Mouse (Mus musculus) embryonic facial prominence, embryonic 12.5 days (tissue): Measurements from ENCODE around the gene Grip2. TPM values are rescaled to one million over a fixed set of nuclear protein-coding genes. Genes with fewer than 3 reads are reported as not detected.

Experiments used
- ATAC-seq: fragments of 200-750 bp; cut with Nextera tagmentation; 2 replicates; pipeline ENCODE4 v1.8.0; 2017; ENCODE audit not compliant: insufficient number of reproducible peaks, insufficient read depth, low FRiP score, low TSS enrichment
- H3K27ac ChIP-seq: fragments of 300-500 bp; sonication (generic); 2 replicates; pipeline ENCODE4 v1.5.1; 2016; ENCODE audit warnings: mild to moderate bottlenecking
- H3K27me3 ChIP-seq: fragments of 300-500 bp; sonication (generic); 2 replicates; pipeline ENCODE4 v1.6.1; 2016; ENCODE audit warnings: mild to moderate bottlenecking, moderate library complexity
- H3K36me3 ChIP-seq: fragments of 300-500 bp; sonication (generic); 2 replicates; pipeline ENCODE4 v1.6.1; 2016; ENCODE audit warnings: mild to moderate bottlenecking
- H3K4me1 ChIP-seq: fragments of 300-500 bp; sonication (generic); 2 replicates; pipeline ENCODE4 v1.6.1; 2016
- H3K4me2 ChIP-seq: fragments of 300-500 bp; sonication (generic); replicated peaks from 2 replicates; pipeline ENCODE4 v1.6.1; 2016; ENCODE audit warnings: mild to moderate bottlenecking, moderate library complexity
- H3K4me3 ChIP-seq: fragments of 300-500 bp; sonication (generic); 2 replicates; pipeline ENCODE4 v1.5.1; 2016; ENCODE audit warnings: mild to moderate bottlenecking
- H3K9ac ChIP-seq: fragments of 300-500 bp; sonication (generic); 2 replicates; pipeline ENCODE4 v1.6.1; 2016; ENCODE audit warnings: mild to moderate bottlenecking, moderate library complexity
- H3K9me3 ChIP-seq: fragments of 300-500 bp; sonication (generic); 2 replicates; pipeline ENCODE4 v1.6.1; 2016; ENCODE audit warnings: mild to moderate bottlenecking, moderate library complexity
- WGBS: fragments of 180-500 bp; shearing (Covaris S2); methylation state at CpG from one replicate; pipeline ENCODE4 v1.1.7; 2016; 5-methylcytosine and 5-hydroxymethylcytosine counted together
- polyA plus RNA-seq: library from polyadenylated mRNA; unstranded; fragments of >200 nt; fragmentation: Nextera tagmentation; extraction: Ambion mirVana; gene quantifications from 2 replicates; pipeline ENCODE4 v1.2.1, GENCODE M21; 2016

The Grip2 gene
- polyA plus RNA-seq, 1 experiment from 2014 or later, result 0.87 TPM

DNA sequence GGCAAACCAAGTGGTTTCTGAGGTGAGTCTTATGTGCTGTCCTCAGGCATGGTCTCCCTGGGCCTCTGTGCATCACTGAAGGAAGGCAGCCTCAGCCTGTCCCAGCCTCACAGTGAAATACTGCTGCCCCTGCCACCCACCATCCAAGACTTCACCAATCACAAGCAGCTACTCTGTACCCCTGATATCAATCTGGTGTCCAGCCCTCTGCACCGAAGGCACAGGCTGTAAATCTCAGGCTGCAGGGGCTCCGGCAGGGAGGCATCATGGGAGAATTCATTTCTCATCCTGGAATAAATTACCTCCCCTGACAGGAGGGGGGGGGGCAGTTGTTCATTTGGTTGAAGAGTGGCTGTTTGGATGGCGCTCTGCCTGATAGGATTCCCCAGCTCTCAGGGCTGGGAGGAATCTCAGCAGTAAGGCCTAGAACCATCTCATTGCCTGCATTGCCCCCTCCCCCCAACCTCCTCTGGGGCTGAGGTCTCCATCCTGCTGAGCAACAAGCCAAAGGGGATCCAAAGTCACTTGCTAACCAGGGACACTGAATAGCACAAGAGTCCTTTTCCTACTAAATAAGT lies 5.9 kb upstream of the Grip2 start:
- H3K4me1 ChIP-seq, result no peaks in the 10 kb centered on the region
- no peak for ATAC-seq
- H3K4me2 ChIP-seq, result no peak overlapping the region
- H3K9ac ChIP-seq, result no peak overlapping the region
- no peak overlapping the region for H3K4me3 ChIP-seq
- WGBS, result 47% methylated on average over 3 of the region's 3 CpGs
- H3K9me3 ChIP-seq, result no peaks in the 10 kb centered on the region
- H3K27me3 ChIP-seq, result no peaks in the 10 kb centered on the region; the same call in 1 of the 2 replicates
- H3K36me3 ChIP-seq, result no peaks in the 10 kb centered on the region
- H3K27ac ChIP-seq, result no peak overlapping the region

DNA sequence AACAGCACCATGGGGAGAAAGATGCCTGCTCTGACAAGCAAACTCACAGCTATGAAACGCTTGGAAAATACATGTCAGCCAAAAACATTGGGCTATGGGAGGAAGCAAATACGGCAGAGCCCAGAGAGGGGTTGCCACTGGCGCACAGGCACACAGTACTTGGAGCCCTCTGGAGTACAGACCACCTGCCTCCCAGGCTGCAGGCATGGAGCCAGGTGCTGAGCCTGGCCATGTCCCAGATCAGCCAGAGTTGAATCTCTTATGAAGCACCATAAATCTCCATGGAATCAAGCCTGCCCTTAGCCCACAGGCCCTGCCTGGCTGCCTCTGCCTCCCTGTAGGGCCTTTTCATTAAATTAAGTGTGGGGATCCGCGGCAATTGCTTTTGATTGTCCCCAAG lies 876 bp upstream of the Grip2 start:
- no peak for ATAC-seq
- Histone ChIP-seq H3K27ac (no peak overlapping the region), H3K9ac (no peak overlapping the region), H3K27me3 (no peaks in the 10 kb centered on the region), H3K4me2 (no peak overlapping the region), H3K9me3 (no peaks in the 10 kb centered on the region), H3K4me3 (no peak overlapping the region), H3K4me1 (no peaks in the 10 kb centered on the region), H3K36me3 (no peaks in the 10 kb centered on the region)
- 83% methylated on average over 5 of the region's 5 CpGs for WGBS

DNA sequence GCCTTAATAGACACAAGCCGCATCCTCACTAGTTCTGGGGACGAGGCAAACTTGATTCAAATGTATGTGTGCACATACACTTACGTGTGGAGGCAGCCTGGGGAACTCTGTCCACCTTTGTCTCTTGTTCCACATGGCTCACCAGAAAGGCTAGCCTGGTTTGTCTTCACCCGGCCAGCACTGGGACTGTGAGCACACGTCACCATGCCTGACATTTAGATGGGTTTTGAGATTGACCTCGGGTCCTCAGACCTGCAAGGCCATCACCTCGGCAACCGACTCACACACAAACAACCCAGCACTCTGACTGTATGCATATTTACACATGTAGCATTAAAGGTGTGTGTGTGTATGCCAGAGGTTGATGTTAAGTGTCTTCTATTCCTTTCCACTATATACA lies 8.8 kb downstream of the Grip2 start:
- H3K4me2 ChIP-seq, result no peak overlapping the region
- no peaks in the 10 kb centered on the region for H3K36me3 ChIP-seq
- no peaks in the 10 kb centered on the region for H3K27me3 ChIP-seq
- no peak for ATAC-seq
- no peaks in the 10 kb centered on the region for H3K9me3 ChIP-seq
- no peak overlapping the region for H3K4me3 ChIP-seq
- H3K4me1 ChIP-seq, result no peaks in the 10 kb centered on the region
- 81% methylated on average over 8 of the region's 8 CpGs for WGBS
- H3K27ac ChIP-seq, result no peak overlapping the region
- H3K9ac ChIP-seq, result no peak overlapping the region

GRCm38 (mm10) chr6:91815976-91816375 lies 11.1 kb downstream of the Grip2 start:
- no peaks in the 10 kb centered on the region for H3K4me1 ChIP-seq
- ATAC-seq, result no peak
- no peaks in the 10 kb centered on the region for H3K36me3 ChIP-seq
- no peak overlapping the region for H3K4me2 ChIP-seq
- no peak overlapping the region for H3K9ac ChIP-seq
- H3K9me3 ChIP-seq, result no peaks in the 10 kb centered on the region
- no peaks in the 10 kb centered on the region for H3K27me3 ChIP-seq
- WGBS, result 77% methylated on average over 6 of the region's 6 CpGs
- H3K27ac ChIP-seq, result no peak overlapping the region; the same call in 1 of the 2 replicates
- H3K4me3 ChIP-seq, result no peak overlapping the region

GRCm38 (mm10) chr6:91813611-91814010 lies 13.4 kb downstream of the Grip2 start:
- no peak overlapping the region for H3K9ac ChIP-seq
- WGBS, result 88% methylated on average over 3 of the region's 3 CpGs
- ATAC-seq, result no peak

GRCm38 (mm10) chr6:91810007-91810406 lies 17.0 kb downstream of the Grip2 start:
- peaks cover 10% of the 10 kb centered on the region; the same call in 1 of the 2 replicates for H3K4me1 ChIP-seq
- no peak overlapping the region for H3K27ac ChIP-seq
- no peak overlapping the region for H3K4me3 ChIP-seq
- H3K27me3 ChIP-seq, result peaks cover 41% of the 10 kb centered on the region
- no peak overlapping the region for H3K4me2 ChIP-seq
- H3K9ac ChIP-seq, result no peak overlapping the region
- no peaks in the 10 kb centered on the region for H3K36me3 ChIP-seq
- WGBS, result 62% methylated on average over 1 of the region's 1 CpGs
- ATAC-seq, result no peak
- no peaks in the 10 kb centered on the region for H3K9me3 ChIP-seq

More at GRCm38 (mm10) chr6:91813611-91814010, 13.4 kb downstream of the Grip2 start:
- no peak overlapping the region for H3K4me2 ChIP-seq
- no peak overlapping the region for H3K27ac ChIP-seq
- H3K9me3 ChIP-seq, result no peaks in the 10 kb centered on the region
- no peaks in the 10 kb centered on the region for H3K4me1 ChIP-seq
- peaks cover 7% of the 10 kb centered on the region; the same call in 1 of the 2 replicates for H3K27me3 ChIP-seq
- H3K36me3 ChIP-seq, result no peaks in the 10 kb centered on the region
- H3K4me3 ChIP-seq, result no peak overlapping the region

DNA sequence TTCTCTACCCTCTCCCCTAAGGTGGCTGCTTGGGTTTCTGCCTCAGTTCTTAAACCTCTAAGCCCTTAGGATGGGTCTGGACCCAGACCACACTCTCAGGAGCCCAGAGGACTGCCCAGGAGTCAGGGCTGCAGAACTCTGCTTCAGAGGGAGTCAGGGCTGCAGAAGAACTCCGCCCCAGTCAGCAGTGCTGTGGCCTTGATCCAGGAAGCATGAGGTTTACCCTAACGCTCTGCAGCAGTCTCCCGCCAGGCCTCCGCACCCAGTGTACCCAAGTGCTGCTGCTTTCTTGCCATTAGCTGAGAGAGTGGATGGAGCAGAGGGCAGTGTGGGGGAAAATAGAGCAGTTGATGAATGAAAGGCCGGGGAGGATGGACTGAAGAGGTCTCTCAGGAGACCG lies 19.0 kb downstream of the Grip2 start:
- 54% methylated on average over 6 of the region's 6 CpGs for WGBS
- Histone ChIP-seq H3K4me3 (no peak overlapping the region), H3K4me1 (peaks cover 10% of the 10 kb centered on the region; the same call in 1 of the 2 replicates), H3K27ac (no peak overlapping the region), H3K9ac (no peak overlapping the region), H3K9me3 (no peaks in the 10 kb centered on the region), H3K27me3 (peaks cover 47% of the 10 kb centered on the region), H3K36me3 (no peaks in the 10 kb centered on the region), H3K4me2 (no peak overlapping the region)
- no peak; the same call in 1 of the 2 replicates for ATAC-seq

- 3% methylated on average over 23 of the region's 23 CpGs for WGBS
- no peak for ATAC-seq
- Histone ChIP-seq H3K4me2 (peak overlapping the region; percentile 54), H3K9me3 (no peaks in the 10 kb centered on the region), H3K27ac (no peak overlapping the region), H3K27me3 (peaks cover 47% of the 10 kb centered on the region), H3K4me3 (peak overlapping the region; percentile 25), H3K36me3 (no peaks in the 10 kb centered on the region), H3K4me1 (peaks cover 10% of the 10 kb centered on the region; the same call in 1 of the 2 replicates), H3K9ac (peak overlapping the region; percentile 37)
Observed at GRCm38 (mm10) chr6:91807169-91807568, 19.9 kb downstream of the Grip2 start.

- no peak overlapping the region for H3K4me2 ChIP-seq
- ATAC-seq, result no peak
- H3K4me3 ChIP-seq, result no peak overlapping the region
- no peak overlapping the region for H3K9ac ChIP-seq
- H3K27me3 ChIP-seq, result peaks cover 46% of the 10 kb centered on the region
- H3K36me3 ChIP-seq, result no peaks in the 10 kb centered on the region
- WGBS, result 50% methylated on average over 7 of the region's 7 CpGs
- H3K4me1 ChIP-seq, result peaks cover 10% of the 10 kb centered on the region; the same call in 1 of the 2 replicates
- H3K27ac ChIP-seq, result no peak overlapping the region
- H3K9me3 ChIP-seq, result no peaks in the 10 kb centered on the region
Observed at GRCm38 (mm10) chr6:91804177-91804576, 22.9 kb downstream of the Grip2 start.

GRCm38 (mm10) chr6:91798496-91798895 lies 28.6 kb downstream of the Grip2 start:
- ATAC-seq, result no peak
- no peak overlapping the region for H3K27ac ChIP-seq
- H3K9ac ChIP-seq, result no peak overlapping the region
- 70% methylated on average over 12 of the region's 12 CpGs for WGBS
- no peak overlapping the region for H3K4me3 ChIP-seq
- H3K9me3 ChIP-seq, result no peaks in the 10 kb centered on the region
- no peaks in the 10 kb centered on the region for H3K36me3 ChIP-seq
- no peaks in the 10 kb centered on the region for H3K27me3 ChIP-seq
- H3K4me2 ChIP-seq, result no peak overlapping the region
- 0 out of 2 replicates have a peak, but pooled peaks cover 6% of the 10 kb centered on the region for H3K4me1 ChIP-seq

GRCm38 (mm10) chr6:91796736-91797135 lies 30.3 kb downstream of the Grip2 start:
- H3K4me2 ChIP-seq, result no peak overlapping the region
- H3K27ac ChIP-seq, result no peak overlapping the region
- no peak overlapping the region for H3K9ac ChIP-seq
- H3K4me3 ChIP-seq, result no peak overlapping the region
- ATAC-seq, result no peak
- 0 out of 2 replicates have a peak, but pooled peaks cover 6% of the 10 kb centered on the region for H3K4me1 ChIP-seq
- 87% methylated on average over 4 of the region's 4 CpGs for WGBS
- H3K36me3 ChIP-seq, result no peaks in the 10 kb centered on the region
- H3K9me3 ChIP-seq, result no peaks in the 10 kb centered on the region
- no peaks in the 10 kb centered on the region for H3K27me3 ChIP-seq

DNA sequence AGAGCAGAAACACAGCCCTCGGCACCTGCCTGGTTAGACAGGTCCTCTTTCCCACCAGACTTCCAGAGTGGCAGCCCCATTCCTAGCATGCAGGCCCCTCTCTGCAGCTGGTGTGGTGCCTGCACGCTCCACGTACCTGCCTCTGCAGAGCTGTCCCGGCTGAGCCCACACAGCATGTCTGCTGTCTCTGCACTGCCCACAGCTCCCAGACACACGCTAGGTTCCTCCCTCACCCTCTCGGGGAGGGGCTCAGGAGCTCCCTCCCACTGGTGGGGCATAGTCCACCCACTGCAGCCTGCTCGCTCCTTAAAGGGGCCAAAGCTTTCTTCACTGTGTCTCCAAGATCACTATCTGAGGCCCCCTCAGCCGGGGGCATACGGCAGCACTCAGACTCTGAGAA lies 31.0 kb downstream of the Grip2 start:
- H3K9ac ChIP-seq, result no peak overlapping the region
- H3K9me3 ChIP-seq, result no peaks in the 10 kb centered on the region
- WGBS, result 57% methylated on average over 9 of the region's 9 CpGs
- H3K27ac ChIP-seq, result no peak overlapping the region
- no peak overlapping the region for H3K4me2 ChIP-seq
- no peaks in the 10 kb centered on the region for H3K36me3 ChIP-seq
- H3K4me3 ChIP-seq, result no peak overlapping the region
- H3K4me1 ChIP-seq, result 0 out of 2 replicates have a peak, but pooled peaks cover 6% of the 10 kb centered on the region
- no peak for ATAC-seq
- no peaks in the 10 kb centered on the region for H3K27me3 ChIP-seq
